Mouse (Mus musculus) spleen, adult 2 months (tissue): Measurements from ENCODE around the gene Phyh. TPM values are rescaled to one million over a fixed set of nuclear protein-coding genes. Genes with fewer than 3 reads are reported as not detected.

Source experiments
- DNase-seq, 2 experiments: peaks; one replicate each; pipeline versions ENCODE4 v3.0.0 to v3.0.0-alpha.2; 2012 to 2021; ENCODE audit warnings: low spot score in 2 of 2, low read depth in 1 of 2
- H3K27ac ChIP-seq: fragments of 200-500 bp; 2 replicates; pipeline ENCODE4 v1.5.1; 2012; ENCODE audit warnings: low read length, inconsistent platforms; ENCODE audit not compliant: insufficient read depth
- H3K27me3 ChIP-seq: fragments of 200-500 bp; 2 replicates; pipeline ENCODE4 v1.6.1; 2012; ENCODE audit warnings: mild to moderate bottlenecking, moderate library complexity, low read length, inconsistent platforms; ENCODE audit not compliant: control insufficient read depth, insufficient read depth
- H3K36me3 ChIP-seq: fragments of 200-500 bp; 2 replicates; pipeline ENCODE4 v1.6.1; 2012; ENCODE audit warnings: mild to moderate bottlenecking, low read length, inconsistent platforms; ENCODE audit not compliant: control insufficient read depth, insufficient read depth
- H3K4me1 ChIP-seq: fragments of 200-500 bp; 2 replicates; pipeline ENCODE4 v1.6.1; 2011; ENCODE audit warnings: inconsistent platforms; ENCODE audit not compliant: control insufficient read depth, insufficient read depth, insufficient read length
- H3K4me3 ChIP-seq: fragments of 200-500 bp; 2 replicates; pipeline ENCODE4 v1.5.1; 2011; ENCODE audit warnings: mild to moderate bottlenecking, inconsistent platforms; ENCODE audit not compliant: insufficient read depth, insufficient read length; ENCODE audit errors: extremely low read depth
- CTCF ChIP-seq: fragments of 200-500 bp; IDR thresholded peaks from 2 replicates; pipeline ENCODE4 v1.5.1; 2011; ENCODE audit warnings: mild to moderate bottlenecking, inconsistent platforms; ENCODE audit not compliant: insufficient read depth, insufficient read length, insufficient replicate concordance; ENCODE audit errors: extremely low read depth
- POLR2A ChIP-seq: fragments of 200-500 bp; IDR thresholded peaks from 2 replicates; pipeline ENCODE4 v1.6.1; 2011; ENCODE audit warnings: low read depth, low read length, inconsistent platforms
- WGBS: fragments of 180-500 bp; shearing (Covaris S2); methylation state at CpG from one replicate; pipeline ENCODE4 v1.1.7; 2018; 5-methylcytosine and 5-hydroxymethylcytosine counted together
- polyA plus RNA-seq: library from polyadenylated mRNA; depleted of rRNA; stranded (reverse); fragments of >200 nt; gene quantifications from 2 replicates; pipeline ENCODE4 v1.2.3, GENCODE M21; 2012; rRNA removed

Gene Phyh
- polyA plus RNA-seq, 1 experiment = 15.3 TPM

- no peaks in the 10 kb centered on the region for H3K27me3 ChIP-seq
- no peak overlapping the region for H3K4me3 ChIP-seq
- 57% methylated on average over 2 of the region's 2 CpGs for WGBS
- no peak for DNase-seq
- TF ChIP-seq POLR2A (no peak), CTCF (no peak)
- H3K27ac ChIP-seq = no peak overlapping the region
- H3K4me1 ChIP-seq = no peaks in the 10 kb centered on the region
- no peaks in the 10 kb centered on the region for H3K36me3 ChIP-seq
These were observed 50.3 kb downstream of the Phyh start for GRCm38 (mm10) chr2:4969083-4969482.

- H3K27ac ChIP-seq = no peak within 1 kb of the TSS
- no peak for DNase-seq
- TF ChIP-seq POLR2A (no peak), CTCF (no peak)
- no peaks in the 10 kb centered on the region for H3K4me1 ChIP-seq
- no peak within 1 kb of the TSS for H3K4me3 ChIP-seq
- no peaks in the 10 kb centered on the region for H3K27me3 ChIP-seq
- 71% methylated on average over 5 of the region's 5 CpGs for WGBS
- H3K36me3 ChIP-seq = no peaks in the 10 kb centered on the region
These were observed 57.0 kb downstream of the Phyh start, which contains the start of gene Ucma for GRCm38 (mm10) chr2:4975807-4976206. Ucma (plus strand) TSS chr2:4976122.

- H3K36me3 ChIP-seq = no peaks in the 10 kb centered on the region
- WGBS = 73% methylated on average over 8 of the region's 8 CpGs
- DNase-seq = no peak
- H3K27me3 ChIP-seq = no peaks in the 10 kb centered on the region
- TF ChIP-seq POLR2A = no peak
- TF ChIP-seq CTCF = no peak
- H3K27ac ChIP-seq = no peak overlapping the region
- H3K4me3 ChIP-seq = no peak overlapping the region
- no peaks in the 10 kb centered on the region for H3K4me1 ChIP-seq
These were observed 59.3 kb downstream of the Phyh start for GRCm38 (mm10) chr2:4978091-4978490.

- Histone ChIP-seq H3K4me3 (no peak overlapping the region), H3K36me3 (no peaks in the 10 kb centered on the region), H3K27ac (no peak overlapping the region), H3K27me3 (no peaks in the 10 kb centered on the region), H3K4me1 (no peaks in the 10 kb centered on the region)
- TF ChIP-seq POLR2A = no peak
- TF ChIP-seq CTCF = no peak
- 58% methylated on average over 5 of the region's 5 CpGs for WGBS
- DNase-seq = no peak
These were observed 65.2 kb downstream of the Phyh start for GRCm38 (mm10) chr2:4983987-4984386.

GRCm38 (mm10) chr2:4985000-4985399, 66.2 kb downstream of the Phyh start:
- Histone ChIP-seq H3K36me3 (no peaks in the 10 kb centered on the region), H3K27me3 (no peaks in the 10 kb centered on the region), H3K4me1 (no peaks in the 10 kb centered on the region), H3K27ac (no peak overlapping the region), H3K4me3 (no peak overlapping the region)
- WGBS = 85% methylated on average over 6 of the region's 6 CpGs
- TF ChIP-seq POLR2A (no peak), CTCF (no peak)
- no peak for DNase-seq

GRCm38 (mm10) chr2:4986798-4987197, 68.0 kb downstream of the Phyh start:
- WGBS = 77% methylated on average over 4 of the region's 4 CpGs
- Histone ChIP-seq H3K4me1 (no peaks in the 10 kb centered on the region), H3K36me3 (no peaks in the 10 kb centered on the region), H3K27ac (no peak overlapping the region), H3K27me3 (no peaks in the 10 kb centered on the region), H3K4me3 (no peak overlapping the region)
- no peak for TF ChIP-seq CTCF
- no peak for TF ChIP-seq POLR2A
- no peak for DNase-seq

- Histone ChIP-seq H3K27ac (no peak overlapping the region), H3K36me3 (no peaks in the 10 kb centered on the region), H3K4me1 (no peaks in the 10 kb centered on the region), H3K4me3 (no peak overlapping the region), H3K27me3 (no peaks in the 10 kb centered on the region)
- DNase-seq = no peak
- no peak for TF ChIP-seq CTCF
- no peak for TF ChIP-seq POLR2A
- 85% methylated on average over 8 of the region's 8 CpGs for whole genome bisulfite sequencing
These were observed 68.8 kb downstream of the Phyh start for GRCm38 (mm10) chr2:4987388-4988180.

Other genes with a start within 250 kb of the Phyh start
- 0.21 and 0.32 TPM in 2 replicates for gene Bend7, start 201.2 kb upstream of the Phyh start, polyA plus RNA-seq
- 8.8 and 10.8 TPM in 2 replicates for gene Sephs1, start 37.5 kb upstream of the Phyh start, polyA plus RNA-seq
- gene Ucma, start 57.1 kb downstream of the Phyh start, polyA plus RNA-seq = not detected in 2 replicates
- 4.1 and 4.8 TPM in 2 replicates for gene Mcm10, start 93.8 kb downstream of the Phyh start, polyA plus RNA-seq
- gene Optn, start 145.0 kb downstream of the Phyh start, polyA plus RNA-seq = 2.7 and 3.0 TPM in 2 replicates
- gene Ccdc3, start 218.8 kb downstream of the Phyh start, polyA plus RNA-seq = 0.96 and 1.1 TPM in 2 replicates